In the genomic region with DNA sequence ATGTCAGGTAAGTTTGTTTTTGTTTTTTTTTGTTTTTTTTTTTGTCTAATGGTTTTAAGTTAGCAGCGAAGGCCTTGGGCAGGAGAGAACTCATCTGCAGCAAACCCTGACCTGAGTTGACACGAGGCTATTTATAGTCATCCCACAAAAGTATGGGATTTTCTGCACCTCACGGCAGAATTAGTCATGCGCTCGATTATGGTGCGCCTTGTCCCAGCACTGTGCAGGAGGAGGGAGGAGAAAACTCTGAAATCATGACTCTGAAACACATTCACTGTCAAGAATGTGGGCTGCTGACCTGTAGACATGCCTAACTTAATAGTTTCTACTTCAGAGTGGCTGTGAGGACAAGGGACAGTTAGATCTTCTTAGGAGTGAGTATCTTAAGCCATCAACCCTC, we compare ENCODE assay signal across 13 mouse cellular contexts. TPM values are rescaled to one million over a fixed set of nuclear protein-coding genes. Genes with fewer than 3 reads are reported as not detected.
DNase-seq lines count a peak whose midpoint lies in the region; TF ChIP-seq lines count a peak whose summit lies in the region.
"Had no signal": no experiment of that assay in that cellular context is flagged by ENCODE, and none has a peak within 500 bp of the region (broad histone marks: within the 10 kb centered on the region; RNA-seq: fewer than 3 reads in every experiment).

No protein-coding gene starts in this region.

- DNase-seq in gastrocnemius, adult 2 months, result peak; percentile 63
- DNase-seq in gastrocnemius, postnatal 10 days, result no peak
- peak; percentile 18 for DNase-seq in 416B (ENCODE audit: low read depth)
- peak; percentile 48 to 71 for DNase-seq in adrenal gland, postnatal 36 days
- peak; percentile 65 to 70 for DNase-seq in heart, postnatal 10 days
- no peak for DNase-seq in retina, postnatal 1 day
- no peak for DNase-seq in layer of hippocampus, adult 9-10 months (ENCODE audit: low spot score)
- DNase-seq in lung, postnatal 25 days (ENCODE audit: low spot score), result no peak
- DNase-seq: cerebellum, adult 18-20 months; liver, embryonic 13.5 days had no signal

- H3K4me3 ChIP-seq in gastrocnemius, adult 2 months, result peak overlapping the region; percentile 53
- H3K4me3 ChIP-seq: forebrain, embryonic 13.5 days; left cerebral cortex, adult 2 months; liver, embryonic 13.5 days had no signal

- TF ChIP-seq CTCF in gastrocnemius, adult 2 months (IDR thresholded peaks at IDR 0.05), result no peak

- H3K27ac ChIP-seq in gastrocnemius, adult 2 months, result peak overlapping the region; percentile 89
- H3K27ac ChIP-seq: forebrain, embryonic 13.5 days; left cerebral cortex, adult 2 months; liver, embryonic 13.5 days; macrophage had no signal

- intact Hi-C loops in gastrocnemius, adult 2 months (cut with DNase I), result loop anchor here (5.0 kb wide), 1 partner anchor 40 kb away; the partner anchor contains the start of gene Lamc1
- intact Hi-C loops in heart, postnatal 10 days (cut with DNase I), result loop anchor here (2.0 kb wide), 1 partner anchor 27 kb away; no protein-coding TSS in a partner anchor

RNA-seq across cellular contexts. Expression of gene Lamc1, which starts 40.4 kb away (rescaled TPM):
- total RNA-seq in gastrocnemius, adult 2 months (2021), result 10 to 100 TPM; 67.7 to 71.6 TPM
- 100 to 1,000 TPM; 296 to 324 TPM for total RNA-seq in gastrocnemius, postnatal 10 days (2021)
- total RNA-seq in adrenal gland, postnatal 36 days (2021), result 100 to 1,000 TPM in 1 of 2 experiments, 10 to 100 TPM in 1; 84.0 to 141 TPM
- total RNA-seq in heart, postnatal 10 days (2021), result 100 to 1,000 TPM; 415 to 420 TPM

Comparison
In these comparisons a context has a peak if more than half of its experiments do, and no peak if none do; other contexts are left out.
1. DNase-seq: peak in gastrocnemius, adult 2 months (single experiment), 416B (single experiment), adrenal gland, postnatal 36 days (2 of 2) and heart, postnatal 10 days (2 of 2); none in gastrocnemius, postnatal 10 days (single experiment), retina, postnatal 1 day (single experiment), layer of hippocampus, adult 9-10 months (single experiment) and lung, postnatal 25 days (single experiment).